Mouse (Mus musculus) kidney, adult 18-20 months (tissue): ENCODE results near the gene Hemk1.
A peak's percentile ranks its signal among the peaks of the same experiment; 100 is the strongest.

ENCODE experiments used
- DNase-seq: peaks from one replicate; pipeline ENCODE4 v3.0.0; 2021

Gene Hemk1

DNA sequence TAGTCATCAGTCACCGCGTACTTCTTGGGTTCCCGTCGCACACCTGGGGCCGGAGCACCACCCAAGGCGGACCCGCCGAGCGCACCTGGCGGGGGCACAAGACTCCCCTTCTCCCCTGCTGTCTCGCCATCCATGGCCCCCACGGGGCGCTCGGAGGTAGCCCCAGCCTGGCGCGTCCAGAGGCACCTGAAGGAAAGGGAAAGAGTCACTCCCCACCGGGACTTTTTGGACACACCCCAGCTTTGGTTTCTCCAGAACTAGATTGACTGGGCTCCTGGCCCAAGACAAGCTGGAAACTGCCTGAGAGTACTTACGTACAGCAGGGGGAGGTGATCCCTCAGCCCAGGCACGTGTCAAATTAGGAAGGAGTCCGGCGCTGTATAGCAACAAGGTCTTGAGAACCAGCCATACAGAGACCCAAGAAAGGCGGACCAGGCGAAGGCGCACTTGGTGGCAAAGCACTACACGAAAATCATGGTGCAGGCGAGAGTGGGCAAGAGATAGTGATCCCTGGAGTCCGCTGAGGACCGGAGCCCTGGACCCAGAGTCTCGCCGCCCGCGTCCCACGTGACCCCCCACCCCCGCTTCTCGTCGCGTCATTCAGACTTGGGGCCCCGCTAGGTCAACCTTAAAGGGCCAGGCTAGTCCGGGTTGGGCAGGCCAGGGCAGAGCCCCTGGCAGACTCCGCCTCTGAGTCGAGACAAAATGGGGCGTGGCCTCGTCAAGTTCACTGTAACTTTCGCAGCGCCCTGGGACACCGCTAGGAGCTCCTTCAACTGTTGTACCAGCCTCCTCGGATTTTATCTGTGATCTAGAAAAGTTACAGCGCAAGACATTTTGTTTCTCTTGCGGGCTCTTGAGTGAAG, 48.7 kb downstream of the Hemk1 start, which contains the start of gene Mapkapk3:
Gene Mapkapk3, minus strand, starts transcription at position 667 of the 866 bp plus-strand sequence.
- DNase-seq, result peak; percentile 90

DNA sequence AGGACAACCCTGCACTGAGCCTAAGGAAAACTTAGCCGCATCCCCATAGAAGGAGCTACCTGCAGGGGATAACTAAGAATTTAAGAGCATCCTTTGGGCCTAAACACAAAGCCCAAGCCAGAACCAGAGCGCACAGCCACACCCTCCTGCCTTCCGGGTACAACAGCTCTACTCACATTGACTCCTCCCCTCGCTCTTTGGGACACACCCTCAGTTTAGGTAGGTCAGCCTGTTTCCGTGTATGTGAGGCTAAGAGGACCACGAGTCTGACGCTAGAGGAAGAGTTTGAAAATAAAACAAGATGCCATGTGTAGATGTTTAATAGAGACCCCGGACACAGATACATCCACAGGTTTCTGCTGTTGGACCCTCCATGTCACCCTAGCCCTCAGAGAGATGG, 49.4 kb downstream of the Hemk1 start:
- peak; percentile 50 for DNase-seq

DNA sequence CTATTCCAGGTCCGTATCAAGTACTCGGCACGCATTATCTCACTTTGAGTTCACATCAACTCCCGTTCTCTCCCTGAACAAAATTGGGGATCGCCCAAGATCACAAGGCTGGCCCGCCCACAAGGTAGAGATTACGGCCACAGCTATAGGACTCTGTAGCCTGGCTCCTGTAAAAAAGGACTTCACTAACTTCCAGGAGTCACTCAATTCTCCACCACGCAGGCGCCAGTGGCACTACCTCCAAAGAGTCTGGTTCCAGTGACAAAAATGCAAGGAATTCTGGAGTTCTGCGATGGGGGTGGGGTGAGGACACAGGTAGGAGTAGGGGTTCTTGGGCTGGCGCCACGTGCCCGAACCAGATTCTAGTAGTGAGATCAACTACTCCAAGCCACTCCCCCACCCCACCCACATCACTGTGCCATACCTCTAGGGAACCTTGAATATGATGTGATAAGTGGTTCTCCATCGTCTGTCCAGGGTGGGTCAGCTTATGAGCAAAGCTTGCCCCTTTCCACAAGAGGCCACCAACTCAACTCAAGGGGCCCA, 50.0 kb downstream of the Hemk1 start:
- DNase-seq, result no peak

DNA sequence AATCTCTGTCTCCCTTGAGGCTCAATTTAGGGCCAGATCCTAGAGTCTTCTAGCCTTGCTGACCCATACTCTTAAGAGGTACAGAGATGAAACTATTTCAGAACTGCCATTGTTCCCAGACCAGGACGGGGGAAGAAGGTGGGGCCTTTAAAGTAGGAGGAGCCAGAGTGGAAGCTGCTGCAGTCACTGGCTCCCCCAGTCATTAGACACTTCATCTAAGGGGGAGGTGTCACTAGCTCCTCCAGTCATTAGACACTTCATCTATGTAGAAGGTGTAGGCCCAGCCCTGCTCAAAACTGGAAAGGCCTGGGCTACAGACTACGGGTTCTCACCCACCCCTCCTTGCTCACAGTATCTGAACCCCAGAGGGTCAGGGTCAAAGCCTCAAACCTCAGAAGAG, 50.9 kb downstream of the Hemk1 start:
- DNase-seq, result no peak

DNA sequence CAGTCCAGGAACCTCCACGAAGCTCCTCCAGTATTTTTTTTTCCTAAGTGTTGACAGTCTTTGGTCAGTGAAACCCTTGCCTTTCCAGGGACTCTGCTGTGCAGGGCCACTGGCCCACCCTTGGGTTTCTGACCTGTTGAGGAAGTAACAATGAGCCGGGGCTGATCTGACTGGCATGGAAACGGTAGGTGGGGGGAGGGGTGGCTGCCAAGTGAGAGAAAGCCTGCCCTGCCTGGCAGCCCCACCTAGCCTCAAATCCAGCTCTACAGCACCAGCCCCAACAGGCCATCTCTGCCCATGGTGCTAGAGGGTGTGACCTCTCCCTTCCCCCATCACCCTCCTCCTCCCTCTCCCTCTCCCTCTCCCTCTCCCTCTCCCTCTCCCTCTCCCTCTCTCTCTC, 53.1 kb downstream of the Hemk1 start:
- DNase-seq, result peak; percentile 51

- DNase-seq, result no peak
Observed at GRCm38 (mm10) chr9:107282951-107283350, 55.2 kb downstream of the Hemk1 start.

- DNase-seq, result no peak
Observed at GRCm38 (mm10) chr9:107281241-107281987, 56.7 kb downstream of the Hemk1 start.

GRCm38 (mm10) chr9:107280322-107281027, 57.7 kb downstream of the Hemk1 start:
- no peak for DNase-seq

DNA sequence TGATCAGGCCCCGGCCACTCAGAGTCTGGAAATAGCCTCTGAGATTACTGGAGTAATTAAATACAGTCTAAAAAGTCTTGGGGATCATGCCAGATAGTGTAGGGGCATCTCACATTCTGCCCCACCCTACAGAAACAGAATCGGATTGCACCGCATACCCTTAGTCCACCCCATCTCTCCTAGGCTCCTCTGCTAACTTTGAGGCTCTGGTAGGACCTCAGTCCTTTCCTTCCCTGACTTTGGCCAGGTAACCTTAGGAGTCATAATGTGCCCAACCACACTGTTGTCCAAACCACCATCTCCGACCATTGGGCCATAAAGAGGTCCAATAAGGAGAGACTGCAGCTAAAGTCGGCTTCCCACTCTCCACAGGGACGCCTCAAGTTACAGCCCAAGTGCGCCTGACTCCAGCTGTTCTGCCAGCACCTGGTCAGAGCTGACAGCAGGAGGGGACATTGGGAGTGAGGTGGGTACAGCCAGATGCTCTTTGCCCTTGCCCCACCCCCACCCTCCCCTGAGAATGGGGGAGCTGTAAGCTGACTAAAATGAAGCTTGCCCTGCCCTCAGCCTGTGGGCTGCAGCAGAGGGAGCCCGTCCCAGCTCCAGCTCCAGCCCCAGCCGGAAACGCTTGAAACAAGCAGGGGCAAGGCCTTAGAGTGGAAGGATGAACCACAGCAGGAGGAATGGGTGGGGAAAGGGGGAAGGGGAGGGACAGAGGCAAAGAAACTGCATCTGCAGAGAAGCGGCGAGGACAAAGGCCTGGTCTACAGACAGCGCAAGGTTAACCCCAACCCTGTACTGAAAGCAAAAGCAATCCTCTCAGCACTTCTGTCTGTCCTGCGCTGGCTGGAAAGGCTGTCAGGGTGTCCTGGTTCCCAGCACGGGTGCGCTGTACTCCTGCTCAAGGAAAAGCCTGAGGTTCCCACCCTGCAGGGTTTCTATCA, 58.5 kb downstream of the Hemk1 start:
- peak; percentile 40 for DNase-seq

- DNase-seq, result peak; percentile 50
Observed at GRCm38 (mm10) chr9:107278527-107279377, 59.4 kb downstream of the Hemk1 start.

DNA sequence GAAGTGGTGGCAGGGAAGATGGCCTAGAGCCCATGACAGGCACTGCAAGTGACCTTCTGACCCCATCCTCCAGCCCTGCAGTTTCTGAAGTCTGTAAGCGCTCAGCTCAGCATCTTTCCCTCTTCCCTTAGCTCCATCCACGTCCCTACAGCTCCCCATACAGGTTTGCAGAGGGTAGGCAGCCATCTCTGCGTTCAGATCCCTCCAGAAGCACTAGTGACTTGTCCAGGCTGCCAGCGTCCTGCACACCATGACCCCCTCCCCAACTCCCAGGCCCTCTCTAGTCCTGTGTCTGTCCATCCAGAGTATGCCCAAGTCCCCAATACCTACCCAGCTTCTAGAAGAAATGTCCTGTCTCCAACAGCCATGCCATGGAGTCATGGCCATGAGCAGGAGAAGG, 60.0 kb downstream of the Hemk1 start:
- no peak for DNase-seq

DNA sequence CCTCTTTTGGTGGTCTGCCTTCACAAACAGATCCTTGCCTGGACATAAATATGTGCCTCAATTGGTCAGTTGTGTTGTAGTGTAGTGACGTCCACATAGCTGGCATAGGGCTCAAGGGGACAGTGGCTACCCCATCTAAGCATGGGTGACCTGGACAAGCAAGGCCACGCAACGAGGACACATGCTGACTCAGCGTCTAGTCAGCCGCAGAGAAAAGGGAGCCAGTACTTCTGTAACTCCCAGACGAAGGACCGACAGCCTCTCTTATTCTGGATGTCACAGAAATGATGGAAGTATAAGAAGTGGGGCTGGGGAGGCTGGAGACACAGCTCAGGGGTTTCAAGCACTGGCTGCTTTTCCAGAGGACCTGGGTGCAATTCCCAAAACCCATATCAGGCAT, 60.5 kb downstream of the Hemk1 start:
- no peak for DNase-seq
